Mouse (Mus musculus) layer of hippocampus, adult 8-10 months (tissue): Measurements from ENCODE around the gene Ecsit. TPM values are rescaled to one million over a fixed set of nuclear protein-coding genes. Genes with fewer than 3 reads are reported as not detected.
"Not testable (repeated sequence)": the region's sequence is repeated elsewhere in the genome, so short reads cannot be mapped to it uniquely, and the experiment has no call there.

ENCODE experiments used
- DNase-seq, 2 experiments: peaks; one replicate each; pipeline ENCODE4 v3.0.0; 2022; ENCODE audit warnings: low spot score in 2 of 2
- total RNA-seq, 4 experiments: library from RNA; stranded (reverse); gene quantifications; 2 replicates each; pipeline ENCODE4 v1.2.4; 2022

Ecsit gene
- total RNA-seq, 4 experiments from 2014 or later = 43.7 to 51.6 (median 45.7) TPM

- no peak for DNase-seq
Measured at GRCm38 (mm10) chr9:22089986-22090385, 4.7 kb upstream of the Ecsit start.

GRCm38 (mm10) chr9:22089281-22089680 lies 4.0 kb upstream of the Ecsit start:
- DNase-seq = no peak

GRCm38 (mm10) chr9:22087034-22087618 lies 1.9 kb upstream of the Ecsit start:
- DNase-seq = no peak

DNA sequence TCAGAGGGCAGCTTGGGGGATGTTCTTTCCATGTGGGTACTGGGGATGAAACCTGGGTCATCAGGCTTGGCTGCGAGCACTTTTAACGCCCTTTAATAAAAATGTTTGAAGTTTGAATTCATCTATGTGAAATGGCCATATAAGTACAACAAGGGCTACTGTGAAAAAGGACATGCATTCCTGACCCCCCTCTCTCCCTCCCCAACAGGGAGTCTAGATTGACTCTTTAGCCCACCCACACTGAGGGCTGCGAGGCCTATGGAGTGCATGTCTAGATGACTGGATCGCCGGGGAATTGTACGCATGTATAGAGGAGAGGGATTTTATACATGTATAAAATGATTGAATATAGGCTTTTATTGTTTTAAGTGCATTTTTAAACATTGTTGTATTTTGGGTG lies 774 bp upstream of the Ecsit start:
- no peak for DNase-seq

GRCm38 (mm10) chr9:22084667-22085021 lies 594 bp downstream of the Ecsit start:
- no peak for DNase-seq

- no peak for DNase-seq
Measured at GRCm38 (mm10) chr9:22076223-22076622, 9.0 kb downstream of the Ecsit start.

- DNase-seq = not testable (repeated sequence)
Measured at GRCm38 (mm10) chr9:22075778-22076177, 9.5 kb downstream of the Ecsit start.

- no peak for DNase-seq
Measured at GRCm38 (mm10) chr9:22072276-22072675, 13.0 kb downstream of the Ecsit start.

- peak; percentile 96 to 97 for DNase-seq
Measured at GRCm38 (mm10) chr9:22070791-22071573, 14.3 kb downstream of the Ecsit start, which contains the start of the genes Gm49318 and Zfp653. Gene Gm49318 (minus strand): TSS chr9:22071259. Gene Zfp653 (minus strand): TSS chr9:22071376.

- no peak for DNase-seq
Measured at GRCm38 (mm10) chr9:22069881-22070553, 15.2 kb downstream of the Ecsit start.

GRCm38 (mm10) chr9:22067195-22067594 lies 18.0 kb downstream of the Ecsit start:
- DNase-seq = no peak

DNA sequence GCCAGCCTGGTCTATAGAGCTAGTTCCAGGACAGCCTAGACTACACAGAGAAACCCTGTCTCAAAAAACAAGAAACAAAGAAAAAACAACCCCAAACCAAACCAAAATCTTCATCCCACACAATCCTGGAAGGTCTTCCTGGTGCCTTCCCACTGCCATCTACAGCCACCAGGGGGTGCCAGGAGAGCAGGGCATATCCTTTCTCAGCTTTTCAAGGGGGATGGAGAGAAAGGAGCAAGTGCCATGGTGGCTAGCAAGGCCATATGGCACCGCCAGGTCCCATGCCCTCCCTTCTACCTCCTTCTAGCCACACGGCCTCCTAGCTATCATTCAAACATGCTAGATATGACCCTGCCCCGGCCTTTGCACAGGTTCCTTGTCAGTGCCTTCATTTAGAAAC lies 18.8 kb downstream of the Ecsit start:
- DNase-seq = no peak

GRCm38 (mm10) chr9:22065642-22066041 lies 19.6 kb downstream of the Ecsit start:
- no peak for DNase-seq

- DNase-seq = peak in 1 of 2 experiments; percentile 55
Measured at GRCm38 (mm10) chr9:22064341-22064740, 20.9 kb downstream of the Ecsit start.

- peak in 1 of 2 experiments; percentile 77 for DNase-seq
Measured at GRCm38 (mm10) chr9:22061339-22061738, 23.9 kb downstream of the Ecsit start.

DNA sequence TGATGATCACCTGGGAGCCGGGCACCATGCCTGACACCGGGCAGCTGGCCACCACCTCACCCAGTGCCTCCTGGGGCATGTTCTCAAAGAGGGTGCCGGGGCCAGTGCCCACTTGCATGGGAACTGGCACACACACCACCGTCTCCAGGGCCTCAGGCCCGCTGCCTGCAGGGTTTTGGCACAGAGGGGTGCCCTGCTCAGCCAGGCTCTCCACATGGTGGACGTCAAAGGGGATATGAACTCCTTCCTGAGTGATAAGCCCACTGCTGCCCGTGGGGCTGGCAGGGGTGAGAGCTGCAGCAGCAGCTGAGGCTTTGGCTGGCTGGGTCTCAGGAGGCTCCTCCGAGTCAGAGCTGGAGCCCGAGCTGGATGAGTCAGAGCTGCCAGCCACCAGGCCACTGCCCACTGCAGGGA lies 27.2 kb downstream of the Ecsit start:
- DNase-seq = no peak

GRCm38 (mm10) chr9:22057031-22057517 lies 28.2 kb downstream of the Ecsit start:
- no peak for DNase-seq

GRCm38 (mm10) chr9:22056303-22056910 lies 28.8 kb downstream of the Ecsit start:
- DNase-seq = no peak

DNA sequence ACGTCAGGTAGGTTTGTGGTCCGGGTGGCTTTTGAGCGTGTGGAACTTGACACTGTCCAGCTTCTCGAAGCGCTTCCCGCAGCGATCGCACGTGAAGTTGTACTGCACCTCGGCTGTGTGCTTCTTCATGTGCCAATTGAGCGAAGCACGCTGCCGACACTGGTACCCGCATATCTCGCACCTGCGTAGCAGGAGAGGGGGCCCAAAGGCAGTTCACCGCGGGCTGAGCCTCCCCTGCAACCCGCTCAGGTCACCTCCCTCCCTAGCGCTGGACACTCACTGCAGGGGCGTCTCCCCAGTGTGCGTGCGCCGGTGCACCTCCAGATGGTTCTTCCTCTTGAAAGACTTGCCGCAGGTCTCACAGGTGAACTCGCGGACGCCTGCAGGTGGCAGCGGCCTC lies 29.5 kb downstream of the Ecsit start:
- DNase-seq = no peak

GRCm38 (mm10) chr9:22054411-22055076 lies 30.7 kb downstream of the Ecsit start:
- peak; percentile 85 to 86 for DNase-seq

DNA sequence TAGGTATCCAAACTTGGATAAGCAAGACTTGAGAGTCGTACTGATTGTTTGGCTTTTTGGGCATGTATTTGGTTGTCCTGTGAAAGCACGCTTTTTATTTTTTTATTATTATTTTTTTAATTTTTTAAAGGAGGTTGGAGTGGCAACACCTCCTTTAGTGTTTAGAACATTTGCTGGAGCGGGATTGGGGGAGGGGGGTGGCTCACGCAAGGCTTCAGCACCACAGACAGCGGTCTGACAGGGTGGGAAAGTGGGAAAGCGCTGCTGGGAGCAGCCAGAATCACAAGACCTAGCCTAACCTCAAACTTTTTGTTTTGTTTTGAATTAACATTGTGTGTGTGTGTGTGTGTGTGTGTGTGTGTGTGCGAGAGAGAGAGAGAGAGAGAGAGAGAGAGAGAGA lies 31.6 kb downstream of the Ecsit start:
- no peak for DNase-seq
